Mouse (Mus musculus) limb, embryonic 13.5 days (tissue): ENCODE data around the gene Lyzl6. TPM values are rescaled to one million over a fixed set of nuclear protein-coding genes. Genes with fewer than 3 reads are reported as not detected.
"Not testable (repeated sequence)": the region's sequence is repeated elsewhere in the genome, so short reads cannot be mapped to it uniquely, and the experiment has no call there.

Experiments
- ATAC-seq: fragments of 200-750 bp; cut with Nextera tagmentation; 2 replicates; pipeline ENCODE4 v1.8.0; 2017; ENCODE audit warnings: low read depth, moderate number of reproducible peaks, moderate TSS enrichment; ENCODE audit not compliant: low FRiP score
- H3K27ac ChIP-seq: fragments of 300-500 bp; sonication (generic); 2 replicates; pipeline ENCODE4 v1.5.1; 2015; ENCODE audit warnings: inconsistent platforms, mild to moderate bottlenecking, moderate library complexity
- H3K27me3 ChIP-seq: fragments of 300-500 bp; sonication (generic); 2 replicates; pipeline ENCODE4 v1.6.1; 2015; ENCODE audit warnings: mild to moderate bottlenecking, inconsistent platforms
- H3K36me3 ChIP-seq: fragments of 300-500 bp; sonication (generic); 2 replicates; pipeline ENCODE4 v1.6.1; 2015; ENCODE audit warnings: inconsistent platforms, mild to moderate bottlenecking, moderate library complexity
- H3K4me1 ChIP-seq: fragments of 300-500 bp; sonication (generic); 2 replicates; pipeline ENCODE4 v1.6.1; 2015; ENCODE audit warnings: inconsistent platforms
- H3K4me2 ChIP-seq: fragments of 300-500 bp; sonication (generic); replicated peaks from 2 replicates; pipeline ENCODE4 v1.6.1; 2015; ENCODE audit warnings: inconsistent platforms, mild to moderate bottlenecking, moderate library complexity
- H3K4me3 ChIP-seq: fragments of 300-500 bp; sonication (generic); 2 replicates; pipeline ENCODE4 v1.5.1; 2015; ENCODE audit warnings: moderate library complexity, mild to moderate bottlenecking, inconsistent platforms
- H3K9ac ChIP-seq: fragments of 300-500 bp; sonication (generic); 2 replicates; pipeline ENCODE4 v1.6.1; 2015; ENCODE audit warnings: mild to moderate bottlenecking, inconsistent platforms
- H3K9me3 ChIP-seq: fragments of 300-500 bp; sonication (generic); 2 replicates; pipeline ENCODE4 v1.6.1; 2016; ENCODE audit warnings: inconsistent platforms
- whole genome bisulfite sequencing: fragments of 180-500 bp; shearing (Covaris S2); methylation state at CpG from one replicate; pipeline ENCODE4 v1.1.7; 2015; 5-methylcytosine and 5-hydroxymethylcytosine counted together
- polyA plus RNA-seq: library from polyadenylated mRNA; unstranded; fragments of >200 nt; fragmentation: Nextera tagmentation; extraction: Ambion mirVana; gene quantifications from 2 replicates; pipeline ENCODE4 v1.2.1, GENCODE M21; 2015

The Lyzl6 gene
- polyA plus RNA-seq = not detected in 2 replicates

DNA sequence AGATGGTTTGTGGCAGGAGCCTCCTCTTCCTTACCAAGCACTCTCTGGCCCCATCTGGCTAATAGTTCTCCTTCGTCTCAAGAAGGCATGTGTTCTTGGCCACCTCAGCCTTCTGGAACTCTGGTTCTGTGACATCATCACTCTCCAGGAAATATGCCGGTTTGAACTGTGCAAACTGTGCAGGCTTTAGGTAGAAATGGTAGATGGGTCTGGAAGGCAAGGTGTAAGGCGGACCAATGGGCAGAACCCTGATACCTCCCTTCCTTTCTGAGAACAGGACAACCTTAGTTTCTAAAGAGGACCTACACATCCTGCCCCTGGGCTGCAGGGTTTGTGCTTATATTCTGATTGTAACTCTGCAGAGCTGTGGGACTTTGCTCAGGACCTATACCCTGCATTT is at the start of gene Lyzl6:
TSS of gene Lyzl6 (minus strand) at position 101 of the 400 bp plus-strand sequence.
- ATAC-seq = no peak
- H3K9ac ChIP-seq = no peak within 1 kb of the TSS
- no peaks in the 10 kb centered on the region for H3K4me1 ChIP-seq
- no peak within 1 kb of the TSS for H3K4me3 ChIP-seq
- no peak within 1 kb of the TSS for H3K27ac ChIP-seq
- whole genome bisulfite sequencing = 79% methylated on average over 3 of the region's 3 CpGs
- no peaks in the 10 kb centered on the region for H3K9me3 ChIP-seq
- H3K36me3 ChIP-seq = no peaks in the 10 kb centered on the region
- H3K4me2 ChIP-seq = peak within 1 kb of the TSS; percentile 34; the same call in 1 of the 2 replicates
- H3K27me3 ChIP-seq = peaks cover 24% of the 10 kb centered on the region

DNA sequence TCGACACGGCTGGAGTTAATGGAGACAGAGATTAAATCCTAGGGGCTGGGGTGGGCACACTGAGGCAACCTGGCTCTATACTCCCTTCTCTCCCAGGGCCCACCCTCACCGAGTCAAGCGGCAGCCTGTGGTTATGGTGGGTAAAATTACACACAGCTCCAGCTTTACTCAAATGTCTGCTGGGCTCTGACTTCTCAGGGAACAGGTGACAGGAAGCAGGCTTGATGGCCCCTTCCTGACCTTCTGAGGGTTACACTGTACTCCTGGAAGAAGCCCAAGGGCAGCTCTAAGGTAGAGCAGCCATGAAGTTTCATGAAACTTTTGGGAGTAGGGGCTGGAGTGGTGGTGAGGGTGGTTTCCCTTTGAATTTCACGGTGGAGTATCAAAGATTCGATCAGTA is 48.0 kb upstream of the Lyzl6 start:
- H3K9ac ChIP-seq = no peak overlapping the region
- no peak overlapping the region for H3K27ac ChIP-seq
- no peak overlapping the region for H3K4me3 ChIP-seq
- H3K9me3 ChIP-seq = no peaks in the 10 kb centered on the region
- no peak overlapping the region for H3K4me2 ChIP-seq
- H3K36me3 ChIP-seq = peaks cover 74% of the 10 kb centered on the region
- H3K4me1 ChIP-seq = no peaks in the 10 kb centered on the region
- 79% methylated on average over 6 of the region's 6 CpGs for WGBS
- H3K27me3 ChIP-seq = no peaks in the 10 kb centered on the region
- no peak for ATAC-seq

DNA sequence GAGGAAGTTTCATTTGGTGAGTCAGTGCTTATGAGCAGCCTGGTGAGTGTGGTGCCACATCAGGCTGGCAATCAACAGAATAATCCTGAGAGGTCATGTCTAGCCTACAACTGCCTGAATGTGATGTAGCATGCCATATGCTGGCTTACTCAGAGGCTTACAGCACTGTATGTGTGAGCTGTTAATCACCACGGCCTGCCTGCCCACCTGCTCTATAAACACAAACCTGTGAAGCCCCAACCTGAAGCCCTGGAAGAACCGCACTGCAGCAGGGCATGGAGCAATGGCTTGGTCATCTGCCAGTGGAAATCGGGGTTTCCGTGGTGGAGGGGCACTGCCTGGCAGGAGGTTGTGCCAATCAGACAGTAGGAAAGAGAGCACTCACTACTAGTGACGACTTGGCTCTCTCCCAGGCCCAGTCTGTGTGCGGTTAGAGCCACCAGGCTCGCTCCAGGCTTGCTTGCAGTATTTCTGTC is 46.6 kb upstream of the Lyzl6 start:
- no peak overlapping the region for H3K27ac ChIP-seq
- H3K27me3 ChIP-seq = no peaks in the 10 kb centered on the region
- no peak overlapping the region for H3K4me3 ChIP-seq
- H3K4me1 ChIP-seq = no peaks in the 10 kb centered on the region
- no peaks in the 10 kb centered on the region for H3K9me3 ChIP-seq
- H3K4me2 ChIP-seq = no peak overlapping the region
- ATAC-seq = no peak
- 82% methylated on average over 7 of the region's 7 CpGs for WGBS
- peaks cover 86% of the 10 kb centered on the region for H3K36me3 ChIP-seq
- H3K9ac ChIP-seq = no peak overlapping the region

DNA sequence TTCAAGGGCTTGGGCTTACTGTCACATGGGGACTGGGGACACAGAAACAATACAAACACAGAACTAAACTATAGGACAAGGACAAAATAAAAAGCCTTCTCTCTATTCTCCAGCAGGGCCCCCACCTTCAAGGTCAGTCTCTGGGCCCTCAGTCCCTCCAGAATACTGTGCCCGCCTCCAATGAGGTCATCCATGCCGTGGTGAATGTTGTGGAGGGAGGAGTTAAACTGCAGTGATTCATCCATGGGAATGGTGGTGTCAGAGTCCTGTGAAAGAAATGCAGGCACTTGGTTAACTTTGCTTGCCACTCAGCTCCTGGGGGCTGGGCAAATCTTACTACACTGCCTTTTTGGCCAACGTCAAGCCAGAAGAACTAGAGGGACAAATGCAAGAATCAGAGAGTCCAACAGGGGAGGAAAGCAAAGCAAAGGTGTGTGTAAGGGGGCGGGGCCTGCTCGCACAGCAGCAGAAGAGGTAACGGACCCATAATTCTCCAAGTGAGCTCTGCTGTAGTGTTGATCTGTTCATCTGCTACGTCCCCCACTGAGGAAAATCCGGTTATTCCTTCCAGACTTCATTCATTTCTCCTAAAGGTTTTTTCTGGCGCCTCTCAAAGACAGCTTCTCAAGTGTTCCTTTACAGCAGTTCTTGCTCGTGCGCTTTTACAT is 45.1 kb upstream of the Lyzl6 start:
- no peak overlapping the region for H3K4me3 ChIP-seq
- H3K9ac ChIP-seq = no peak overlapping the region
- no peak overlapping the region for H3K4me2 ChIP-seq
- peaks cover 94% of the 10 kb centered on the region for H3K36me3 ChIP-seq
- 88% methylated on average over 11 of the region's 11 CpGs for WGBS
- H3K27ac ChIP-seq = no peak overlapping the region
- no peaks in the 10 kb centered on the region for H3K27me3 ChIP-seq
- H3K9me3 ChIP-seq = no peaks in the 10 kb centered on the region
- no peaks in the 10 kb centered on the region for H3K4me1 ChIP-seq
- no peak for ATAC-seq

DNA sequence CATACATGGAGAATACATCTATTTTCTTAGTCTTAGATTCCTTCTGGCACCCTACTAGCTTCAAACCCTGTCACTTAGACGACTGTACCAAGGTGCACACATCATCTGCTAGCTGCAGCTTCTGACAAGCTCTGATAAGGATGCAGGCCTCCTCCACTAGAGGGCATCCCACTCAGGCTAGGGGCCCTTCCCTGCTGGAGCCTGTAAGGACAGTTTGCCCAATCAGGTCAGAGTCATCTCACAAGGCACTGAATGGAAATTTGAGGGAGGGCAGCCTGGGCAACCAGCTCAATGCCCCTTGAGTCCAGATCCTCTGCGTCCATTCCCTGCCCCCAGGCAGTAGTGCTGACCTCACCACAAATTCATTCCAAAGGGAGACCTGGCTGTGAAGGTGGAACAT is 38.4 kb upstream of the Lyzl6 start:
- not testable (repeated sequence) for H3K4me2 ChIP-seq, H3K27ac ChIP-seq, H3K4me3 ChIP-seq, ATAC-seq, H3K9me3 ChIP-seq, H3K9ac ChIP-seq, H3K27me3 ChIP-seq, H3K4me1 ChIP-seq
- H3K36me3 ChIP-seq = peaks cover 70% of the 10 kb centered on the region
- WGBS = 58% methylated on average over 2 of the region's 2 CpGs

DNA sequence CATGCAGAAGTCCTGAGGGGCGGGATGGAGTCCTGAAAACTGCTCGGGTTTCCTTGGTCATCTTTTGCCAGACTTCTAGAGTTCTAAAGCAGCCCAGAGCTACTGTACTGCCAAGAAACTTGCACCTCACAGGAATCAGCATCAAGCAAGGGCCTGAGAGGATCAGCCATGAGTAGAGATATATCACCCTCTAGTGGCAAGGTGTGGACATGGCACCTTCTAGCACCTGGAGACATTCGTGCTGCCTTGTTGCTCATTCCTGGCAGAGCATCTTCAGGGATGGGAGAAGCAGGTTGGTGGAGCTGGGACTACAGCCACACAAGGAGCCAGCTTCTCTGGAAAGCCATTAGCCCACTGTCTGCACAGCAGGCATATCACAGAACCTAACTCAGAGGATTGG is 36.9 kb upstream of the Lyzl6 start:
- 35% methylated on average over 3 of the region's 3 CpGs for WGBS
- no peak for ATAC-seq
- peaks cover 55% of the 10 kb centered on the region for H3K36me3 ChIP-seq
- no peaks in the 10 kb centered on the region for H3K4me1 ChIP-seq
- no peak overlapping the region for H3K9ac ChIP-seq
- H3K9me3 ChIP-seq = no peaks in the 10 kb centered on the region
- H3K27me3 ChIP-seq = no peaks in the 10 kb centered on the region
- no peak overlapping the region for H3K27ac ChIP-seq
- H3K4me3 ChIP-seq = no peak overlapping the region
- no peak overlapping the region for H3K4me2 ChIP-seq

DNA sequence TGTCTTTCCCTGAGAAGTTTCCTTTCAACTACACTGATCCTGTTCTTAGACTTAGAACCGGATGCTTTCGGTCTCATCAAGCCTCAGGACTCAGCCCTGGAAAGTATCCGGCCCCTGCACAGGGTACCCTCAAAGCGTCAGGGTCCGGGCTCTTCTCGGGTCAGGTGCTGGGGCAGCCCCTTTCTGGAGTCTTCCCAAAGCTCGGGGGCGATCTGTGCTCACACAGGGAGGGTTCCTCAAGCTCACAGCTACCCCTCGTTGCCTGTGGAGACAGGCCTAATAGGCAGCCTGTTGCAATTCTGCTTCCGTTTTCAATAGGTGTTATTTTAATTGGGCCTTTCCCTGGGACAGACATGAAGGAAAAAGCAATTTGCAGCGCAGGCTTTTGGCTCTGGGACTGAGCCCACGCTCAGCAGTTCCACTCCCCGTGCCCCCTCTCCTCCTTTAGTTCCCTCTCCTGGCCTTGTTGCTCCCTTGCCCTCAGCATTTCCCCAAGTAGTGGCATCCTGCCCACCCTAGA is 28.3 kb upstream of the Lyzl6 start:
- WGBS = 35% methylated on average over 13 of the region's 13 CpGs
- Histone ChIP-seq H3K9ac (no peak overlapping the region), H3K4me2 (no peak overlapping the region), H3K27ac (no peak overlapping the region), H3K27me3 (no peaks in the 10 kb centered on the region), H3K4me1 (peaks cover 23% of the 10 kb centered on the region), H3K36me3 (no peaks in the 10 kb centered on the region), H3K9me3 (no peaks in the 10 kb centered on the region), H3K4me3 (no peak overlapping the region)
- no peak for ATAC-seq

DNA sequence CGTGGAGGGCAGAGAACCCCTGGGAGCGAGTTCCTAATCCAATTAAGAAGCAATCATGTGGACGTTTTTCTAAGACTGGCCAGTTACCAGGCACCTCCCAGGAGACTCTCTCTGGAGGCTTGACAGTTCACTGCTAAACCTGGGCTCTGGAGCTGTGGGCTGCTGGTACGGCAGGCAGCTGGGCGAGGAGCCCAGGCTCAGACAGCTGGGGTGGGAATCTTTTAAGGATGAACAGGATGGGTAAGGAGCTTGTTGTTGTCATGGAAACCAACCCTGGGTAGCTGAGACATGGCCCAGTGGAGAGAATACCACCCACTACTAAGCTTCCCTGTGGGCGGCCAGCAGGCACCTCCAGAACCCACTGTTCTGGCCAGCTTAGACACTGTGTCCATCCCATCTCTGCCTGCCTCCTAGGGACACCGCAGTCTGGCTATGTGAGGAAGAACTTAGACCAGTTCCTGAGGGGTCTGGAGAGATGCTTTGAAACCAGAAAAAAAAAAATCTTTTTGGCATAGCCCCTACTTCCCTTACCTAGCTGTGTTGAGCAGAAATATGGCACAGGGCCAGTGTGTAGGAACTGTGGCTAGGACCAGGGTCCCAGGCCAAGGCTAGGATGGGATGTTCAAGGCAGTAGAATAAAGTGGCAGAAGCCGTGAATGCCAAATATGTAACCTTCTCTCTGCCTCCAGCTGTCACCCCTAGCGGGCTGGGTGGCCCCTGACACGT is 27.7 kb upstream of the Lyzl6 start:
- H3K27me3 ChIP-seq = no peaks in the 10 kb centered on the region
- H3K36me3 ChIP-seq = no peaks in the 10 kb centered on the region
- no peaks in the 10 kb centered on the region for H3K9me3 ChIP-seq
- H3K27ac ChIP-seq = no peak overlapping the region
- H3K4me3 ChIP-seq = no peak overlapping the region
- ATAC-seq = no peak
- 34% methylated on average over 10 of the region's 10 CpGs for WGBS
- H3K9ac ChIP-seq = no peak overlapping the region
- no peak overlapping the region for H3K4me2 ChIP-seq
- H3K4me1 ChIP-seq = peaks cover 23% of the 10 kb centered on the region

DNA sequence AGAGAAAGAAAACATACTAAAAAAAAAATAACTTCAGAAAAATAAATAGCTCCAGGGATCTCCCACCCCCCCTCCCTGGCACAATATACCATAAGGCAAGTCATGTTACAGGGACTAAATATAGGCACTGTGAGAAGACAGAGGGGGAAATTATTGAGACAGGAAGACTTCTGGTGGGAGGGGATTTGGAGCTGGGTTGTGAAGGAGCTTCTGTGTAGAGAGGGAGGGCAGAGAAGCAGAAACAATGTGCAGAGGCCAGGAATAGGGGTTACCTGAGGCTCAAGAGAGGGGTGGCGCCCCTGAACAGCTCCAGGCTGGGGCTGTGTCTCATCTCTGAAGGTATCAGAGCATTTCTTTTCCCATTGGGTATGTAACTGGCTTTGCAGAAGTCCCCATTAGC is 27.0 kb upstream of the Lyzl6 start:
- Histone ChIP-seq H3K4me2 (no peak overlapping the region), H3K9ac (no peak overlapping the region), H3K36me3 (no peaks in the 10 kb centered on the region), H3K4me1 (peaks cover 23% of the 10 kb centered on the region), H3K27ac (no peak overlapping the region), H3K9me3 (no peaks in the 10 kb centered on the region), H3K27me3 (no peaks in the 10 kb centered on the region), H3K4me3 (no peak overlapping the region)
- ATAC-seq = no peak
- WGBS = 65% methylated on average over 1 of the region's 1 CpGs

DNA sequence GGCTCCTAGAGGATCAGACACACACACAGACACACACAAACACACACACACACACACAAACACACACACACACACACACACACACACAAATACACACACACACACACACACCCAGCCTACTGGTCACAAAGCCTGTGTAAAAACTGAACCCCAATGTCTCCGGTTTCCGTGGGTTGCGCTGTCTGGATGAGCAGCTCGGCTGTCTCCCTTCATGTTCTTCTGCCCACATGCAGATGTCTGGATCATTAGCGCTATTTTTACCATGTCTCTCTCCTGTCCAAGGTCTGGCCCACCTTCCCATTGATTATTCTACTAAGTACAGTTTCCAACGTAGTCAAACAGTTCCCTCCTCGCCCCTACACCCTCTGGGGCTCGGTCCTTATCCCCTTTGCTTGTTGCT is 24.4 kb upstream of the Lyzl6 start:
- ATAC-seq = no peak
- no peaks in the 10 kb centered on the region for H3K36me3 ChIP-seq
- peaks cover 23% of the 10 kb centered on the region for H3K4me1 ChIP-seq
- no peak overlapping the region for H3K9ac ChIP-seq
- WGBS = 86% methylated on average over 8 of the region's 8 CpGs
- H3K4me3 ChIP-seq = no peak overlapping the region
- H3K27ac ChIP-seq = no peak overlapping the region
- H3K27me3 ChIP-seq = no peaks in the 10 kb centered on the region
- H3K9me3 ChIP-seq = no peaks in the 10 kb centered on the region
- no peak overlapping the region for H3K4me2 ChIP-seq

DNA sequence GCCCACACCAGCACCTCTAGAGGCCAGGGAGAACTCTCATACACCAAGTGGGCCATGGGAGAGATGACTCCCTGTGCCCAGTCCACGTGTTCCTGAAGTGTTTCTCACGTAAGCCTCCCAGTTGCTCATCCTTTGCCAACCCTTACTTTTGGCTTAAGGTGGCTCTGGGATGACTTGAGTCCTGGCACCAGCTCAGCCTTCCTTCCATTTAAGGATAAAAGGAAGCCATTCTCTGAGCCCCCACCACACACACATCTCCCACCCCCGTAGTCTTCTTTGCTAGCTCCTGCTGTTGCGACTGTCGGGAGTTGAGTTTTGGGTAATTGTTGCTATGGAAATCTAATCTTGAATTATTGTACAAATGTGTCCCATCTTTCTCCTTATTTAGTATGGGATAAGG is 23.9 kb upstream of the Lyzl6 start:
- 0 out of 2 replicates have a peak, but pooled peaks cover 6% of the 10 kb centered on the region for H3K27me3 ChIP-seq
- H3K9ac ChIP-seq = no peak overlapping the region
- no peak overlapping the region for H3K4me3 ChIP-seq
- H3K4me2 ChIP-seq = no peak overlapping the region
- no peaks in the 10 kb centered on the region for H3K9me3 ChIP-seq
- peaks cover 23% of the 10 kb centered on the region for H3K4me1 ChIP-seq
- no peak for ATAC-seq
- no peak overlapping the region for H3K27ac ChIP-seq
- 90% methylated on average over 5 of the region's 5 CpGs for WGBS
- H3K36me3 ChIP-seq = no peaks in the 10 kb centered on the region

DNA sequence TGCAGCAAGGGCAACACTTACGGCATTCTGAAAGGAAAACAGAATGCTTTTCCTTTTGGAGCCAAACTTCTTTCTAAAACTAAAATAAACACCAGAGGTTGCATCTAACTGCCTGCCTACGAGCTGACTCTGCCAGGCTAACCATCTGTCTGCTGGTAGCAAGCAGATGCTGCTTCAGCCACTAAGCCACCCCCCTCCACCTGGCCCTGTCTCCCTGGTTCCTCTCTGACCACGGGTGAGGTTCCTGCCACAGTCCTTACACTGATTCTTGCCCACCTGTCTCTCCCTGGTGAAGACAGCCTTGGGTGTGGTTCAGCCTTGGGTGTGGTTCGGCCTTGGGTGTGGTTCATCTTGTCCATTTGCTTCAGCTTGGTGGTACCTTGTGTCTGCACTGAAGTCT is 23.2 kb upstream of the Lyzl6 start:
- H3K4me3 ChIP-seq = no peak overlapping the region
- H3K27me3 ChIP-seq = peaks cover 10% of the 10 kb centered on the region; the same call in 1 of the 2 replicates
- peaks cover 19% of the 10 kb centered on the region for H3K4me1 ChIP-seq
- 54% methylated on average over 4 of the region's 4 CpGs for WGBS
- no peaks in the 10 kb centered on the region for H3K36me3 ChIP-seq
- no peak overlapping the region for H3K9ac ChIP-seq
- no peak overlapping the region for H3K27ac ChIP-seq
- H3K9me3 ChIP-seq = no peaks in the 10 kb centered on the region
- no peak overlapping the region for H3K4me2 ChIP-seq
- no peak for ATAC-seq
